Mouse (Mus musculus) stomach, embryonic 14.5 days (tissue): ENCODE results near the gene Phkg1. TPM values are rescaled to one million over a fixed set of nuclear protein-coding genes. Genes with fewer than 3 reads are reported as not detected.
"Not testable (repeated sequence)": the region's sequence is repeated elsewhere in the genome, so short reads cannot be mapped to it uniquely, and the experiment has no call there.

Experiments used
- ATAC-seq: fragments of 200-750 bp; cut with Nextera tagmentation; 2 replicates; pipeline ENCODE4 v1.8.0; 2017; ENCODE audit warnings: low read depth, moderate TSS enrichment; ENCODE audit not compliant: insufficient number of reproducible peaks, insufficient read depth, low FRiP score
- H3K27ac ChIP-seq: fragments of 300-500 bp; sonication (generic); 2 replicates; pipeline ENCODE4 v1.5.1; 2014; ENCODE audit warnings: mild to moderate bottlenecking, low read length, moderate library complexity, mixed read lengths
- H3K27me3 ChIP-seq: fragments of 300-500 bp; sonication (generic); 2 replicates; pipeline ENCODE4 v1.6.1; 2014; ENCODE audit warnings: low read length, control low read depth, mixed read lengths; ENCODE audit not compliant: control insufficient read depth, insufficient read depth
- H3K36me3 ChIP-seq: fragments of 300-500 bp; sonication (generic); 2 replicates; pipeline ENCODE4 v1.6.1; 2014; ENCODE audit warnings: mild to moderate bottlenecking, control low read depth, low read length, moderate library complexity, mixed read lengths; ENCODE audit not compliant: control insufficient read depth, insufficient read depth
- H3K4me1 ChIP-seq: fragments of 300-500 bp; sonication (generic); 2 replicates; pipeline ENCODE4 v1.6.1; 2014; ENCODE audit warnings: low read length, control low read depth, mixed read lengths; ENCODE audit not compliant: control insufficient read depth, insufficient read depth
- H3K4me2 ChIP-seq: fragments of 300-500 bp; sonication (generic); replicated peaks from 2 replicates; pipeline ENCODE4 v1.6.1; 2014; ENCODE audit warnings: low read depth, low read length, control low read depth
- H3K4me3 ChIP-seq: fragments of 300-500 bp; sonication (generic); 2 replicates; pipeline ENCODE4 v1.5.1; 2014; ENCODE audit warnings: low read depth, low read length, control low read depth
- H3K9ac ChIP-seq: fragments of 300-500 bp; sonication (generic); replicated peaks from 2 replicates; pipeline ENCODE4 v1.6.1; 2014; ENCODE audit warnings: low read depth, mild to moderate bottlenecking, control low read depth, low read length, moderate library complexity, mixed read lengths
- H3K9me3 ChIP-seq: fragments of 300-500 bp; sonication (generic); 2 replicates; pipeline ENCODE4 v1.6.1; 2016; ENCODE audit warnings: low read depth, low read length, control low read depth; ENCODE audit not compliant: control insufficient read depth
- WGBS: fragments of 180-500 bp; shearing (Covaris S2); extraction: QIAGEN DNeasy Blood & Tissue Kit; methylation state at CpG from one replicate; pipeline ENCODE4 v1.1.7; 2014; 5-methylcytosine and 5-hydroxymethylcytosine counted together
- polyA plus RNA-seq: library from polyadenylated mRNA; unstranded; fragments of >200 nt; fragmentation: Nextera tagmentation; extraction: Ambion mirVana; gene quantifications from 2 replicates; pipeline ENCODE4 v1.2.1, GENCODE M21; 2014

Phkg1 gene
- polyA plus RNA-seq, 1 experiment from 2014 or later: not detected

- WGBS: 32% methylated on average over 2 of the region's 2 CpGs
- H3K4me3 ChIP-seq: no peak overlapping the region
- H3K4me1 ChIP-seq: no peaks in the 10 kb centered on the region
- no peak for ATAC-seq
- no peaks in the 10 kb centered on the region for H3K9me3 ChIP-seq
- no peak overlapping the region for H3K27ac ChIP-seq
- no peak overlapping the region for H3K9ac ChIP-seq
- no peaks in the 10 kb centered on the region for H3K27me3 ChIP-seq
- no peaks in the 10 kb centered on the region for H3K36me3 ChIP-seq
- H3K4me2 ChIP-seq: no peak overlapping the region
These were observed 15.7 kb upstream of the Phkg1 start for GRCm38 (mm10) chr5:129914024-129914423.

- H3K27me3 ChIP-seq: no peaks in the 10 kb centered on the region
- no peak overlapping the region for H3K4me3 ChIP-seq
- no peaks in the 10 kb centered on the region for H3K36me3 ChIP-seq
- no peaks in the 10 kb centered on the region for H3K9me3 ChIP-seq
- WGBS: 86% methylated on average over 7 of the region's 7 CpGs
- H3K4me2 ChIP-seq: no peak overlapping the region
- no peak overlapping the region for H3K27ac ChIP-seq
- H3K4me1 ChIP-seq: no peaks in the 10 kb centered on the region
- no peak for ATAC-seq
- no peak overlapping the region for H3K9ac ChIP-seq
These were observed 11.2 kb upstream of the Phkg1 start for GRCm38 (mm10) chr5:129909591-129909990.

- peak overlapping the region; percentile 59 for H3K4me3 ChIP-seq
- no peak for ATAC-seq
- H3K9ac ChIP-seq: 0 out of 2 replicates have a peak overlapping the region, but pooled peaks have one; percentile 49
- peak overlapping the region; percentile 81 for H3K4me2 ChIP-seq
- WGBS: 70% methylated on average over 9 of the region's 9 CpGs
- no peaks in the 10 kb centered on the region for H3K4me1 ChIP-seq
- no peak overlapping the region for H3K27ac ChIP-seq
- H3K27me3 ChIP-seq: no peaks in the 10 kb centered on the region
- H3K9me3 ChIP-seq: no peaks in the 10 kb centered on the region
- H3K36me3 ChIP-seq: no peaks in the 10 kb centered on the region
These were observed 10.8 kb upstream of the Phkg1 start for GRCm38 (mm10) chr5:129909147-129909546.

GRCm38 (mm10) chr5:129908242-129908965 lies 10.1 kb upstream of the Phkg1 start, which contains the start of gene Nupr1l:
Nupr1l (plus strand) TSS chr5:129908540.
- H3K9me3 ChIP-seq: no peaks in the 10 kb centered on the region
- WGBS: under 1% methylated on average over 63 of the region's 63 CpGs
- H3K36me3 ChIP-seq: no peaks in the 10 kb centered on the region

GRCm38 (mm10) chr5:129907775-129908174 lies 9.4 kb upstream of the Phkg1 start:
- Histone ChIP-seq H3K4me3 (peak overlapping the region; percentile 59), H3K27ac (0 out of 2 replicates have a peak overlapping the region, but pooled peaks have one; percentile 49), H3K4me1 (no peaks in the 10 kb centered on the region), H3K27me3 (no peaks in the 10 kb centered on the region), H3K9ac (0 out of 2 replicates have a peak overlapping the region, but pooled peaks have one; percentile 49), H3K9me3 (no peaks in the 10 kb centered on the region), H3K4me2 (peak overlapping the region; percentile 81), H3K36me3 (no peaks in the 10 kb centered on the region)
- ATAC-seq: no peak
- 31% methylated on average over 4 of the region's 4 CpGs for WGBS

More at GRCm38 (mm10) chr5:129908242-129908965, 10.1 kb upstream of the Phkg1 start, which contains the start of gene Nupr1l:
- H3K4me3 ChIP-seq: peak within 1 kb of the TSS; percentile 59
- H3K4me2 ChIP-seq: peak within 1 kb of the TSS; percentile 81
- peak within 1 kb of the TSS; percentile 78; the same call in 1 of the 2 replicates for H3K27ac ChIP-seq
- no peaks in the 10 kb centered on the region for H3K4me1 ChIP-seq
- peak within 1 kb of the TSS; percentile 49 for H3K9ac ChIP-seq
- H3K27me3 ChIP-seq: no peaks in the 10 kb centered on the region
- peak; percentile 97 for ATAC-seq

GRCm38 (mm10) chr5:129895198-129896088 lies 2.9 kb downstream of the Phkg1 start, which contains the start of gene Zbed5:
Zbed5 (plus strand) TSS chr5:129895723.
- peak; percentile 99 for ATAC-seq
- 2% methylated on average over 44 of the region's 44 CpGs for WGBS
- peak within 1 kb of the TSS; percentile 69 for H3K4me3 ChIP-seq
- peak within 1 kb of the TSS; percentile 84 for H3K4me2 ChIP-seq
- H3K9ac ChIP-seq: peak within 1 kb of the TSS; percentile 50
- H3K27me3 ChIP-seq: no peaks in the 10 kb centered on the region
- H3K4me1 ChIP-seq: 0 out of 2 replicates have a peak, but pooled peaks cover 6% of the 10 kb centered on the region
- H3K27ac ChIP-seq: no peak within 1 kb of the TSS
- no peaks in the 10 kb centered on the region for H3K9me3 ChIP-seq
- H3K36me3 ChIP-seq: no peaks in the 10 kb centered on the region

GRCm38 (mm10) chr5:129890390-129890789 lies 8.0 kb downstream of the Phkg1 start:
- not testable (repeated sequence) for H3K27me3 ChIP-seq, H3K9me3 ChIP-seq, ATAC-seq, H3K9ac ChIP-seq, H3K36me3 ChIP-seq, H3K4me3 ChIP-seq, H3K27ac ChIP-seq, H3K4me2 ChIP-seq, H3K4me1 ChIP-seq
- 86% methylated on average over 4 of the region's 7 CpGs for WGBS

- Histone ChIP-seq H3K9me3 (no peaks in the 10 kb centered on the region), H3K4me2 (peak within 1 kb of the TSS; percentile 80), H3K36me3 (peaks cover 9% of the 10 kb centered on the region), H3K27me3 (no peaks in the 10 kb centered on the region), H3K4me3 (peak within 1 kb of the TSS; percentile 59), H3K27ac (peak within 1 kb of the TSS; percentile 88), H3K9ac (peak within 1 kb of the TSS; percentile 66), H3K4me1 (peaks cover 3% of the 10 kb centered on the region; the same call in 1 of the 2 replicates)
- WGBS: under 1% methylated on average over 46 of the region's 46 CpGs
- peak; percentile 100 for ATAC-seq
These were observed 11.3 kb downstream of the Phkg1 start, which contains the start of gene Chchd2 for GRCm38 (mm10) chr5:129886911-129887636. Chchd2 (minus strand) TSS chr5:129887470.
